Mouse (Mus musculus): ENCODE data around the gene Nsl1.

DNA sequence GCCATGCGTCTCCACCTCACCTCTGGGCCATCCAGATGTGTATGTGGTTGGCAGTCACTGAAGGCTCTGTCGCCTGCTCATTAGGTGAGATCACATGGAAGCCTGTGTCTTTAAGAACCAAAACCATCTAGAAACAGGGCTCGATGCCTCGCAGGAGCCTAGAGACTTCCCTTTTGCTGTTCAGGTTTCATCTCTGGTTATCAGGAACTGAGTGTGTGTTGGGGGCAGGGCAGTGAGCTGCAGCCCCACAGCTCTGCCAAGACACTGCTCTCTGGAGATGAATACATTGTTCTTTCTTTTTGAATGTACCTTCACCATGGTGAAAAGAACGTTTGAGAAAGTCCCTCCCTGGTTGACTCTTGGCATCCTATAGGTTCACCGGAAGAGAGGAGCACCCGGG is 52.1 kb downstream of the Nsl1 start:
- TF ChIP-seq EP300 (IDR thresholded peaks at IDR 0.05; ENCODE audit: low read depth) (no peak), CTCF (IDR thresholded peaks at IDR 0.05; ENCODE audit: low read depth) (no peak)

Data from liver, postnatal 0 days (tissue).